Mouse (Mus musculus) ovary, postnatal 36 days (tissue): ENCODE measurements around the gene Mum1.

Experiments used
- DNase-seq: peaks from one replicate; pipeline ENCODE4 v3.0.0; 2022; ENCODE audit warnings: low spot score, mixed read lengths

Mum1 gene

DNA sequence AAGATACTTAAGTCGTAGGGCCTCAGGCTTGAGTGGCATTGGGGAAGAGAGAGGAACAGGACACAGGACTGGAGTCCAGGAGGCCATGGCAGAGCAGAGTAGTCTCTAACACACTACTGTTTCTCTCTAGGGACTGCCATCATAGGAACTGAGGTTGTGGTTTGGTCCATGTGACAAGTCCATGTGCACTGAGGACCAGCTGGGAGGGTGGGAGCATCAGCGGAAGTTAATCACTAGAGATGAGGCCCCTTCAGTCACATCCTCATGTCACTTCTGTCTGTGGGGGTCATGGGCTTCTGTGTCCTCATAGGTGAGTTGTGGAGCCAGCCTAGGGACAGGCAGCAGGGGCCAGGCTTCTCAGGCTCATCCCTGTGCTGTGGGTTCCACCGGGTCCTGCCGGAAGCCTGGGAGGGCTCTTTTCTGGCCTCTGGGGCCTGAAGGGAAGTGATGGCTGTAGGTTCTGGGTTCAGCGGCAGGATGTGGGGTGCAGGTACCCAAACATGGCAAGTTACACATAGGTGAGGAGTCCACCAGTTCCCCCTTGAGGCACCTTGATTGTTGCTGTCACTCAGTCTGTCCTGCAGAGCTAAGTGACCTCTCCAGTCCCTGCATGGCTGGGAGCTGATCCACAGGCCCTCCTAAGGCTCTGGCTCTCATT is 45.1 kb downstream of the Mum1 start:
- no peak for DNase-seq

DNA sequence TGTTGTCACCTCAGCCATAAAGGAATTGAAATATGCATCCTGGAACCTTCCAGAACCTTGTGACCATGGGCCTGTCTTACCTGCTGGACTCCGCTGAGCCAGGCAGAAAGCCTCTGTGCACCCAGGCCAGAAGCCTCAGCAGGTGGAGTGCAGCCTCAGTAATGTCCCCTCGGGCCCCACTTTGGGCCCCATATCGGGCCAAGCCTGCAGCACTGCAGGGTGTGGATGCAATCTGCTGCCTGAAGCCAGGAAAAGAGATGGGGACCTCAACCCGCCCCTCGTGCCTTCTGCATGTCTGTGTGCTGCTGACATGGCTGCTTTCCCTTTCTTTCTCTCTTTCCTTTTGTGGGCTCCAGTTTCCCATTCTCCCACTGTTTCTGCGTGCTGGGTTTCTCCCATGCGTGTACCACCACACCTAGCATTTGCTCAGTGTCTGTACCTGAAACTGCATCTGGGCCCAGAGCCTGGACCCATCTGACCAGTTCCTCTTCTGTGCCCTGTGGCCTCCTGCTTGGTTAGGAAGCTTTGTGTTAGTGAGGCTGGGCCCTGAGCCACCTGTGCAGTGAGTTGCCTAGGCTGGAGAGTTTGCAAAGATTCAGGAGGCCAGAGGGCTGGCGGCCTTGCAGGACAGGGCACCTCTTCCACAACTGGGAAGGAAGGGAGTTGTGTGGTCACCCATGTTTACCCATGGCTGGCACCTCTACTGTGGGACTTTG is 45.8 kb downstream of the Mum1 start:
- no peak for DNase-seq

DNA sequence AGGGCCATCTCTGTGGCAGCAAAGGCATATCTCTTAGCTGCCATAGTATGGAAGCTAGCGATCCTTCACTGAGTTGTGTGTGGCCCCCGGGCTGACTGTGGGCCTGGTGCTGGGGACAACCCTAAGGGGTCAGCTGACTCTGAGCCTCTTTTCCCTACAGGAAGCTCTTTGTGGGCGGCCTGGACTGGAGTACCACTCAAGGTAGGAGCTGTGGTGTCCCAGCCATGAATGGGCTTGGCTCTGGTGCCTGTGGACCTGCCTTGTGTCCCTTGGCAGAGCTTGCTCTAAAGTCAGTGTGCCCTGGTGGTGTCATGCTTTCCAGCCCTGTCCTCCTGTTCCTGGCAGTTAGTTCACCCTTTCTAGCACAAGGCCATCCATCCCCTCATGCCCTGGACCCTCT is 47.6 kb downstream of the Mum1 start:
- no peak for DNase-seq

DNA sequence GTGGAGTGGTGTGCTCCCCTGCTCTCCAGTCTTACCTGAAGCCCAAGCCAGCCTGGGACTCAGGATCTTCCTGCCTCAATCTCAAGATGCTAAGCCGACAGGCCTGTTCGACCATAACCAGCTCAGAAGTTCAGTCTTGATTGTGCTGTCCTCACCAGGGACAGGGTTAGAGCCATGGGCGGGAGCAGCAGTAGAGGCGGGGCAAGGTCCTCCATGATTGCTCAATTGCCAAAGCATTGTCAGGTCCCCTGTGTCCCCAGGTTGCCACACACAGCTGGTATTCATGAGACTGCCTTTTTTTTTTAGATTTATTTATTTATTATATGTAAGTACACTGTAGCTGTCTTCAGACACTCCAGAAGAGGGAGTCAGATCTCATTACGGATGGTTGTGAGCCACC is 50.0 kb downstream of the Mum1 start:
- no peak for DNase-seq

DNA sequence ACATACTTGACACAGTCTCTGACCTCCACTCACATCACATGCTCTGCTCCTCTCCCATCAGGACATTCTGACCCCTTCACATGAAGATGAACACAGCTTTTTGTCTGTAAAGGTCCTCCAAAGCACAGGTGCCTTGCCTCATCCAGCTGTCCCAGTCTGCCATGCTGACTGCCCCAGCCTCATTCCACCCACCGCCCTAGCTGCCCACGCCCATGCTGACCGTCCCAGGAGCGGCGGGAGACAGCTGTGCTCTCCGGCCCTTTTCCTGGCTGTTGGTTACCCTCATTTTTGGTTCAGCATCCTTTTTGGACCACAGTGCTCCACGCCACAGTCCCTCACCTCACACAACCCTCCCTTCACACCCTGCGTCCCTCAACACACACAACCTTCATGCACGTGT is 52.2 kb downstream of the Mum1 start:
- no peak for DNase-seq

DNA sequence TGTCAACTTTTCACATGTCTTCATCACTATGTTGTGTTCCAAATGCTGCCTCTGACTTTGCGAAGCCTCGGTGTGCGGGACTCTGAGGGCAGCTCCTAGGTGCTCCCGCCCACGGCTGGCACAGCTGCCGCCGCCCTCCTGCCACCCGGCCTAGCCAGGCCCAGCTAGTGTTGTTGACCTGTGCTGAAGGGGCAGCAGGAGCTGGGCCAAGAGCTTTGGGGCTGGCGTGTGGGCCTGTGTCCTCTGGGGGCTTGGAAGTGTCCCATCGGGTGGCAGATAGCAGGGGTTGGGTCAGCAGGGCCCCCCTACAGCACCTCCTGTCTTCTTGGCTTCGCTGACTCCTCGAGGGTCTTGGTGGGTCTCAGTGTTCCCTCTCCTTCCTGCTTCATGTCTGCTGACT is 53.0 kb downstream of the Mum1 start:
- no peak for DNase-seq

DNA sequence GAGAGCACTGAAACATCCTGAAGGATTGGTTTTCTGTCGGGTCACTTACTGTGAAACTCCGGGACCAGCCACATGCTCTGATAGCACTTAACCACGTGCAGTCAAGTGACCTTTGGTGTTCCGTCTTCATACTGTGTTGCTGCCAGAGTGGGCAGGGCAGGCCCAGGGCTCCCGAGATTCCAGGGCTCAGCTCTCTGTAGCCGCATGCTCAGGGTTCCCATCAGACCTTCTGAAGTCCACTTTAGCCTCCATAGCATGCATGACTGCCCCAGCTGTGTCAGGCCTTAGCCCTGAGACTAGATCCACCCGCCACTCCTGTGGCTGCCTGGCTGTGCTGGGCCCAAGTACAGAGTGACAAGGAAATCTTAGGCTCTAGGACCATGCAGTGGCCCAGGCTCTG is 55.1 kb downstream of the Mum1 start:
- DNase-seq = no peak

DNA sequence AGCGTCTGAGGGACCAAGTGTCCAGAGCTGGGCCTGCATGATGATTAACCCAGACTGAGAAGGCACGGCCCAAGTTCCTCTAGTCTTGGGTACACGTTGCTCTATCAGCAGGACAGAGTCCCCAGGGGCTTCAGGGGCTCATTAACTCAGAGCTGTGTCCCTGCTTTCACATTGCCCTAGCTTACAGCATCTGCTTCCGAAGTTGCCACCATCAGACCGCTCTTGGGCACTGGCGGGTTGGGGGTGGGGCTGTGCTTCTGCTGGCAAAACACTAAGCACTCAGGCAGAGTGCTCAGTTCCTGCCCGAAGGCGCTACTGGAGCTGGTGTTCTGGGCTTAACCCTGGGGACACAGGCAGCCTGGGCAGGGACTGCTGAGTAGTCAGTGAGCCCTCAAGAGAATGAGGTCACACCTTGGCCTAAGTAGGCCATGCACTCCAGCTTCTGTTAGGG is 55.7 kb downstream of the Mum1 start:
- DNase-seq = no peak

DNA sequence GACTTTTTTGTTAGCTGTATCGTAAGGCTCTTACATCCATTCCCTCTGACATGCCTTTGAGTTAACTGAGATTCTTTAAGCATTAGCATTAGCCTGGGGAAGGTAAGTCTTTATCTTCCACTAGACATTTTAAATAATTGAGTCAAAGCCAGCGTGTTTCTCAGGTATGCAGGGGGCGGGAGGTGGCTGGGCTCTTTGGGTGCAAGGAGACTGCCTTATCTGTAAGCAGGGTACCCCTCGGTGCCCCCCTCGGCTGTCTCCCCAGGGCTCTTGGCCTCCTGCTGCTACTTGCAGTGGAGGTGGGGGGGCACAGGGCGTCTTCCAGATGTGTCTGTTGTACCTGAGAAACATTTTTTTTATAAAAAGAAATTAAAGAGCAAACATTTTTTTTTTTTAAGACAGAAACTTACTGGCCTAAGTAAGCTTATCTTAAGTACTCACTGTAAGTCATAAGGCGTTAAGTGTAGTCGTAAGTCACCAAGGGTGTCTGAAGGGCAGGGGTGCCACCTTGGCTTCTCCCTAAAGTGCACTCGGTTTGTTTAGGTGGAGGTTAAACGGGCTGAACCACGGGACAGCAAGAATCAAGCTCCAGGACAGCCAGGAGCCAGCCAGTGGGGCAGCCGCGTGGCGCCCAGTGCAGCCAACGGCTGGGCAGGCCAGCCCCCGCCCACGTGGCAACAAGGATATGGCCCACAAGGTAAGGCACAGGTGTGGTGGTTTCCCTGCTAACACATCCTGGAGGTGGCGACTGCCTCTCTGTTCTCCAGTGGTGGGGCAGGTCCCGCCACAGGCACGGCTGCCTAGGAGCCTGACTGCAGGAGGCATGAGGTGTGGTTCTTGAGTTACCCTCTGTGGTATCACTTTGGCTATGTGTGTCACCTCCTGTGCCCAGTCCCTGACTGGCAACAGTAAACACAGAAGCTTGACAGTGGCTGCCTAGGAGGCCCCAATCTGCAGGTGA is 56.5 kb downstream of the Mum1 start:
- no peak for DNase-seq

DNA sequence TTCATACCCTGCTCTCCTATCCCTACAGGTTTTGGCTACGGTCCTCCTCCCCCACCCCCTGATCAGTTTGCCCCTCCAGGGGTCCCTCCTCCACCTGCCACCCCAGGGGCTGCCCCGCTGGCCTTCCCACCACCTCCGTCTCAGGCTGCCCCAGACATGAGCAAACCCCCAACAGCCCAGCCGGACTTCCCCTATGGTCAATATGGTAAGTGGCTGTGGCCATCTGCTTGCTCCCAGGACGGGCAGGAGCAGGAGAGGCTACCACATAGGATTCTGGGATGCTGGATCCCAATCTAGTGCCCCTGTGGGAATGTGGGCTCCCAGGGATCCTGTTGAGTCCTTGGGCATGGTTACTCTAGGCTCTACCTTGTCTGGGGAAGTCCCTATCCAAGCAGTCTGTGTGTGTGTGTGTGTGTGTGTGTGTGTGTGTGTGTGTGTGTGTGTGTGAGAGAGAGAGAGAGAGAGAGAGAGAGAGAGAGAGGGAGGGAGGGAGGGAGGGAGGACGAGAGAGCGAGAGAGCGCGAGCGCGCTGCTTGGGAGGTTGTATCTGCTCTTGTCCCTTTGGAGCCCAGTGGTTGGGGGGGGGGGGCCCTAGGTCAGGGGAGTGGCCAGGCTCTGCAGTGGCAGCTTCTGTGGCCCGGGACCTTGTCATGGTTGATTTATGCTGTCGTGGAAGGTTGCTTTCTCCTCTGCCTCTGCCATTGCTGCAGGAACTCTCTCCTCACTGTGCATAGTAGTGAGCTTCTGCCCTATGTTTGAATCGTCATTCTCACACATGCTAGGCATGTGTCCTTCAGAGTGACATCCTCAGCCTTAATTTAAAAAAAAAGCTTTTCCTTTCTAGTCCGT is 59.2 kb downstream of the Mum1 start:
- DNase-seq = no peak

DNA sequence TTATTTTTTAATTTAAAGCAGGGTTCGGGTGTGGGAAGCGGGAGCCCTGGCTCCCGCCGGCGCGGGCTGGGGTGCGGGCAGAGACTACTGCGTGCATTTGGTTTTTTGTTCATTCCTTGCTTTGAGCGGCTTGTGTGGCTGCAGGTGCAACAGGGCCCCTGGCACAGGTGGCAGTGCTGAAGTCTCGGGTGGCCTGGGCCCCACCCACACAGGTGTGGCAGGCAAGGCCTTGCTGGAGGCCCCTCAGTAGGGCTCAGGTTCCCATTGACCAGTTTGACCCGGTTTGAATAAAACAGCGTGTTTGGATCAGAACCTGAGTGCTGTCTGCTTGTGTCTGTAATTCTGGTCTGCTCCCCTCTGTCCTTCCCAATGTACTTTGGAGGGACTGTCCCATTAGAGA is 61.9 kb downstream of the Mum1 start:
- no peak for DNase-seq

DNA sequence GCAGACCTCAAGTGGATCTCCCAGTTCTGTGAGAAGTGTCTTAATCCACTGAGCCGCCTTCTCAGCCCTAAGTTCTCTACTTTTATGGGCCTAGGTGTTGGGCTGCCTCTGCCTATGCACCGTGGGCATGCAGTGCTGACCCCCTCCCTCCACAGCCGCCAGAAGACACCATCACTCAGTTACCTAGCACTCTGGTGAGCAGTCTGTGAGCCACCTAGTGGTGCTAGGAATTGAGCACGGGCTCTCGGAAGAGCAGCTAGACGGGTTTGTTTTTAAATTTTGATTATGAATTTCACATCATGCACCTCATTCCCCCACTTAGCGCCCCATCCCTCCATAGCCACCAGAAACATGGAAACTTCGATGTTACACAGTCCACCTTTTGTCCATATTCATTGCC is 62.4 kb downstream of the Mum1 start:
- no peak for DNase-seq

DNA sequence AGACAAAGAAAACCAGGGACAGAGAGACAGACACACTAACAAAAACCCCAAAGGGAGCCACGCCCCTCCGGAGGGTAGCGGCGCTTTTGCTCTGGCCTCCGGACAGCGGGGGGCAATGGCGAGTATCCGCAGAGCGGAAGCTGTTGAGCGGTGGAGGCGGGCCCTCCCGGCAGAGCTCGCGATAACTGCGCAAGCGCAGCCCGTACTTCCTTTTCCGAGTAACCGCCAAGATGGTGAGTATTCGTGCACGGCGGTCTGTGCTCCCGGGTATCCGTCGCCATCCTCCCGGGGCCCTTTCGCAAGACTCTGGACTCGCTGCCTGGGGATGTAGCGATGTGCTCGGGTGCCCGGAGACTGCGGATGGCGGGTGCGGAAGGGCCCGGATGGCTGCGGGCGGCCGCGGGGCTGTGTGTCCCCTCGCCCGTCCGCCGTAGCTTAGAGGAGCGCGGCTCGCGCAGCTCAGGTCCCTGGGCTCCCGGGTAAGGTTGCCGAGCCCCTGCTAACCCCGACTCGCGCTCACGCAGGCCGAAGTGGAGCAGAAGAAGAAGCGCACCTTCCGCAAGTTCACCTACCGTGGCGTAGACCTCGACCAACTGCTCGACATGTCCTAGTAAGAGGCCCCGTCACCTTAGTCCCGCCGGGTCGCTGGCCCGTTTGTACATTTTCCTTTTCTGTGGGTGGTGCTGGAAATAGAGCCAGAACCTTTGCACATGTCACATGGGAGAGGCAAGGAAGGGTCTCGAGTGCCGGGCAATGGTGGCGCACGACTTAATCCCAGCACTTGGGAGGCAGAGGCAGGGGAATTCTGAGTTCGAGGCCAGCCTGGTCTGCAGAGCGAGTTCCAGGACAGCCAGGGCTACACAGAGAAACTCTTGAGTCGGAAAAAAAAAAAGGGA is 66.3 kb downstream of the Mum1 start, which contains the start of gene Rps15:
Gene Rps15 (plus strand): TSS at position 203 of the 896 bp plus-strand sequence.
- DNase-seq = peak; percentile 93

DNA sequence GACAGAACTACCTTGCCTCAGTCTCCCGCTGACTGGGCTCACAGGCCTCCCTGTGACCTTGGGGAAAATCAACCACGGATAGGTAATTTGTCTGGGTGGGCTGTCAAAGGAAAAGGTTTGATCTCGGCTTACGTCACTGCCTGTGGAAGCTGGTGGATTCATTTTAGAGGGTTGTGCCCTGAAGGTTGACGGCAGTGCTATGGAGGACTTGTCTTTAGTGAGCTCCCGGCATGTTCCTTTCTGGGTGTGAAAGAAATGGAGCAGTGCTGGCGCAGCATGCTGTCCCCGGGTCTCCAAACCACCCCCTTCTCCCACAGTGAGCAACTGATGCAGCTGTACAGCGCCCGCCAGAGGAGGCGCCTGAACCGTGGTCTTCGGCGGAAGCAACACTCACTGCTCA is 67.1 kb downstream of the Mum1 start:
- DNase-seq = no peak
